ENCODE assay signal across 8 mouse cellular contexts in the genomic region with DNA sequence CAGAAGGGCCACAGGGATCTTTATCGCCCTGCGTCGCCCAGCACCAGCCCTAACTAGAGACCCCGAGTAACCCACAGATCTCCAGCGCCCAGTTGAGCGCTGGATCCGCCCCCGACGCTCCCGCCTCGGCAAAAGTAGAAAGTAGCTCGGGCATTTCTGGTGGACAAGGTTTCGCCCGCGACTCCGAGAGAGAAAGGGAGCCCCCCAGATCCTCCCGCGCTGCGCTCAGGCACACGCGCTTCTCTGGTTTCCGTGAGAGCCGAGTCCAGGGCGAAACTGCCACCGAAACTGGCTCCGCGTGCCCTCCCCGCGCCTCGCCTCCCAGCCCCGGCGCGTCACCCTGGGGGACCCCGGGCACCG. TPM values are rescaled to one million over a fixed set of nuclear protein-coding genes. Genes with fewer than 3 reads are reported as not detected.
DNase-seq lines count a peak whose midpoint lies in the region; ATAC-seq lines count a peak whose summit lies in the region.

No protein-coding gene starts in this region.

- WGBS in hindbrain, embryonic 13.5 days = under 1% methylated on average over 35 of the region's 35 CpGs
- WGBS in midbrain, embryonic 11.5 days = under 1% methylated on average over 34 of the region's 35 CpGs

- no peak for DNase-seq in frontal cortex, adult 2 months (ENCODE audit: extremely low spot score in 1 of 2, low spot score in 1 of 2)
- peak; percentile 30 for DNase-seq in retina, postnatal 1 day
- DNase-seq in retina, embryonic 14.5 days (ENCODE audit: low spot score) = no peak
- no peak for DNase-seq in midbrain, embryonic 11.5 days (ENCODE audit: low spot score, missing footprints)
- no peak for DNase-seq in c-Kit-positive CD71-positive TER-119-positive erythroid progenitor cells, embryonic 14.5 days (ENCODE audit: low spot score)
- no peak for DNase-seq in thymus, adult 18-20 months

- no peak overlapping the region for H3K27ac ChIP-seq in hindbrain, embryonic 13.5 days
- no peak overlapping the region for H3K27ac ChIP-seq in midbrain, embryonic 11.5 days (ENCODE audit: low read depth, low read length)

- peak overlapping the region; percentile 76 for H3K9ac ChIP-seq in hindbrain, embryonic 13.5 days
- H3K9ac ChIP-seq in midbrain, embryonic 11.5 days (ENCODE audit: low read length) = peak overlapping the region; percentile 36

- H3K4me1 ChIP-seq in hindbrain, embryonic 13.5 days (replicated peaks) = peaks cover 21% of the 10 kb centered on the region
- H3K4me1 ChIP-seq in midbrain, embryonic 11.5 days (ENCODE audit: control insufficient read depth, insufficient read depth, low read length) = peaks cover 7% of the 10 kb centered on the region

- peak overlapping the region; percentile 100 for H3K4me2 ChIP-seq in hindbrain, embryonic 13.5 days
- peak overlapping the region; percentile 98 for H3K4me2 ChIP-seq in midbrain, embryonic 11.5 days

- no peaks in the 10 kb centered on the region for H3K9me3 ChIP-seq in hindbrain, embryonic 13.5 days
- H3K9me3 ChIP-seq in midbrain, embryonic 11.5 days (ENCODE audit: control insufficient read depth, low read length) = no peaks in the 10 kb centered on the region

- ATAC-seq in frontal cortex, adult (ENCODE audit: low TSS enrichment) = peak; percentile 70
- peak; percentile 62 for ATAC-seq in hindbrain, embryonic 13.5 days (ENCODE audit: low FRiP score)
- ATAC-seq in midbrain, embryonic 11.5 days (ENCODE audit: low FRiP score) = peak; percentile 42

- no peaks in the 10 kb centered on the region for H3K36me3 ChIP-seq in hindbrain, embryonic 13.5 days
- no peaks in the 10 kb centered on the region for H3K36me3 ChIP-seq in midbrain, embryonic 11.5 days (ENCODE audit: control insufficient read depth, insufficient read depth, low read length)

- peaks cover 72% of the 10 kb centered on the region for H3K27me3 ChIP-seq in hindbrain, embryonic 13.5 days
- peaks cover 36% of the 10 kb centered on the region for H3K27me3 ChIP-seq in midbrain, embryonic 11.5 days (ENCODE audit: control insufficient read depth, insufficient read depth, low read length)

- H3K4me3 ChIP-seq in hindbrain, embryonic 13.5 days = peak overlapping the region; percentile 68
- peak overlapping the region; percentile 52 for H3K4me3 ChIP-seq in midbrain, embryonic 11.5 days (ENCODE audit: low read depth, low read length)

RNA-seq across cellular contexts. Expression of a gene that starts 0.5 kb away (rescaled TPM):
- 7.7 and 8.3 TPM in 2 replicates for polyA plus RNA-seq in frontal cortex, adult 2 months (2012; rRNA removed)
- 5.4 and 9.1 TPM in 2 replicates for polyA plus RNA-seq in hindbrain, embryonic 13.5 days (2015; fragmentation: Nextera tagmentation; extraction: Ambion mirVana)
- 1.5 and 2.1 TPM in 2 replicates for polyA plus RNA-seq in midbrain, embryonic 11.5 days (2014; fragmentation: Nextera tagmentation; extraction: Ambion mirVana)

RNA-seq across cellular contexts. Expression of a gene that starts 59.6 kb away (rescaled TPM):
- 53.2 and 64.2 TPM in 2 replicates for polyA plus RNA-seq in frontal cortex, adult 2 months (2012; rRNA removed)
- polyA plus RNA-seq in hindbrain, embryonic 13.5 days (2015; fragmentation: Nextera tagmentation; extraction: Ambion mirVana) = 73.2 and 79.5 TPM in 2 replicates
- polyA plus RNA-seq in midbrain, embryonic 11.5 days (2014; fragmentation: Nextera tagmentation; extraction: Ambion mirVana) = 85.4 and 86.2 TPM in 2 replicates
